Mouse (Mus musculus): ENCODE measurements around the gene Nhs. TPM values are rescaled to one million over a fixed set of nuclear protein-coding genes. Genes with fewer than 3 reads are reported as not detected.

Nhs gene
- polyA plus RNA-seq (2012; rRNA removed): 1.4 and 1.8 TPM in 2 replicates

- no peak; the same call in 1 of the 2 replicates for TF ChIP-seq CTCF (IDR thresholded peaks at IDR 0.05; ENCODE audit: borderline replicate concordance, insufficient read depth, low read depth, low read length)
- TF ChIP-seq POLR2A (IDR thresholded peaks at IDR 0.05; ENCODE audit: borderline replicate concordance, insufficient read depth, low read length): no peak
- Histone ChIP-seq H3K27me3 (ENCODE audit: control insufficient read depth, insufficient read depth, low read length) (no peaks in the 10 kb centered on the region), H3K27ac (ENCODE audit: insufficient read depth, low read length) (no peak within 1 kb of the TSS), H3K4me3 (replicated peaks; ENCODE audit: insufficient read depth, low read depth, low read length) (peak within 1 kb of the TSS; percentile 54), H3K4me1 (ENCODE audit: control insufficient read depth, insufficient read depth, low read length) (no peaks in the 10 kb centered on the region)
- 4% methylated on average over 60 of the region's 61 CpGs for WGBS
- DNase-seq: peak; percentile 52 to 57
These were observed at the start of gene Nhs for GRCm38 (mm10) chrX:162159637-162160611. Gene Nhs (minus strand): TSS chrX:162159730.

GRCm38 (mm10) chrX:162206350-162206884 lies 46.9 kb upstream of the Nhs start:
- WGBS: 75% methylated on average over 2 of the region's 2 CpGs
- no peak for DNase-seq

DNA sequence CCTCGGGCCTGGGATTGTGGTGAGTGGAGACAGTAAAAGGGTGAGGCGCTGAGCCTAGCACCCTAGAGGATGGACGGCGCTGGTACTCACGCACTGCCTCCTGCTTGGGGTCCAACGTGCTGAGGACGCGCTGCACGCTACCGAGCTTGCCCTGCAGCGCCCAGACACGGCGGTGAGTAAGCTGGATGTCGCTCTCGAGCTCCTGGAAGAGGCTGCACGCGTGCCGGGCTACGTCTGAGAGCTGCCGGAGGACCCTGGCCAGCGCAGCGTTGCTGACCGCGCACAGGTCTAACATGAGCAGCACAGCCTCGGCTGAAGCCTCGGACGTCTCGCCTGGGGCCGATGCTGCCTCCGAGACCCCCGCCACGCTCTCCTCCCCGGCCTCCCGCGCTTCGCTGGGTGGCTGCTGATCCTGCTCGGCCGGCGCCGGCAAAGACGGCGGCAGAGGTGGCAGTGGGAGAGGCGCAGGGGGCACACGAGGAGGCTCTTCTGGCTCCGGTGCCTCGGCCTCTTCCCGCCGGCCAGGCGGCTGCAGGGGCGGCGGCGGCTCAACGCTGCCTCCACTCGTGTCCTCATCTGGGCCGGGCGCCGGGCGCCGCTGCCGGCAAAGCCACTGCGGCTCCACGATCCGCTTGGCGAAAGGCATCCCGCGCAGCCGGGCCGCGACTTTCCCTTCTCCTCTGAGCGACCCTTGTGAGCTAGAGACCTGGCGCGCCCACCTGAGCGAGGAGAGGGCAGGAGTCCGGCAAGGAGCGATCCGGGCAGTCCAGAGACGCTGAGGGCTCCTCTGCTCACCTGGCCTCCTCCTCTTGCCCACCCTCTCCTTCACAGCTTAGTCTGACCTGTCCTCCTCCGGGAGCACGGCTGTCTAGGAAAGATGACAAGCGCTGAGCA lies 540 bp downstream of the Nhs start:
- no peaks in the 10 kb centered on the region for H3K4me1 ChIP-seq (ENCODE audit: control insufficient read depth, insufficient read depth, low read length)
- TF ChIP-seq CTCF (IDR thresholded peaks at IDR 0.05; ENCODE audit: borderline replicate concordance, insufficient read depth, low read depth, low read length) (no peak), POLR2A (IDR thresholded peaks at IDR 0.05; ENCODE audit: borderline replicate concordance, insufficient read depth, low read length) (no peak)
- no peak overlapping the region for H3K27ac ChIP-seq (ENCODE audit: insufficient read depth, low read length)
- WGBS: 5% methylated on average over 74 of the region's 80 CpGs
- peak; percentile 12 to 40 for DNase-seq
- peak overlapping the region; percentile 54 for H3K4me3 ChIP-seq (replicated peaks; ENCODE audit: insufficient read depth, low read depth, low read length)
- no peaks in the 10 kb centered on the region for H3K27me3 ChIP-seq (ENCODE audit: control insufficient read depth, insufficient read depth, low read length)

More at GRCm38 (mm10) chrX:162206350-162206884, 46.9 kb upstream of the Nhs start:
- no peaks in the 10 kb centered on the region for H3K27me3 ChIP-seq (ENCODE audit: control insufficient read depth, insufficient read depth, low read length)
- no peaks in the 10 kb centered on the region for H3K4me1 ChIP-seq (ENCODE audit: control insufficient read depth, insufficient read depth, low read length)
- no peak for TF ChIP-seq CTCF (IDR thresholded peaks at IDR 0.05; ENCODE audit: borderline replicate concordance, insufficient read depth, low read depth, low read length)
- no peak for TF ChIP-seq POLR2A (IDR thresholded peaks at IDR 0.05; ENCODE audit: borderline replicate concordance, insufficient read depth, low read length)
- H3K4me3 ChIP-seq (replicated peaks; ENCODE audit: insufficient read depth, low read depth, low read length): no peak overlapping the region
- H3K27ac ChIP-seq (ENCODE audit: insufficient read depth, low read length): no peak overlapping the region

DNA sequence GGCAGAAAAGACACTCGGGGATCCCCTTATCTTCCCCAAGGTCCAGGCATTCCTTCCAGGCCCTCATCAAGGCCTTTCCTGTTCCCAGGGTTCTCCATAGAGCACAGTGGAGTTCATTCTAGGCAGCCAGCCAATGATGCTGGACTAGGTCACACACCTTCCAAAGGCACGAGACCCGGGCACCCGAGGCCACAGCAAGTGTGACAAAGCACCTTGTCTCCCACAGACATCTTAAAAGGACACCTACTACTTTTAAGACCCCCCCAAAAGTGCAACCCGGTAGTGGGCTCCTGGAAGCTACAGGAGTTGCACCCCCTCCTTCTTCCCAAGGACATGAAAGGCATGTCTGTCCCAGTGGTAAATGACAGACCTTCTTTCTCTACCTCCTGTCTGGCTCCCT lies 1.4 kb downstream of the Nhs start:
- TF ChIP-seq CTCF (IDR thresholded peaks at IDR 0.05; ENCODE audit: borderline replicate concordance, insufficient read depth, low read depth, low read length) (no peak), POLR2A (IDR thresholded peaks at IDR 0.05; ENCODE audit: borderline replicate concordance, insufficient read depth, low read length) (no peak)
- peak in 1 of 2 experiments; percentile 7 for DNase-seq
- 25% methylated on average over 5 of the region's 5 CpGs for WGBS

DNA sequence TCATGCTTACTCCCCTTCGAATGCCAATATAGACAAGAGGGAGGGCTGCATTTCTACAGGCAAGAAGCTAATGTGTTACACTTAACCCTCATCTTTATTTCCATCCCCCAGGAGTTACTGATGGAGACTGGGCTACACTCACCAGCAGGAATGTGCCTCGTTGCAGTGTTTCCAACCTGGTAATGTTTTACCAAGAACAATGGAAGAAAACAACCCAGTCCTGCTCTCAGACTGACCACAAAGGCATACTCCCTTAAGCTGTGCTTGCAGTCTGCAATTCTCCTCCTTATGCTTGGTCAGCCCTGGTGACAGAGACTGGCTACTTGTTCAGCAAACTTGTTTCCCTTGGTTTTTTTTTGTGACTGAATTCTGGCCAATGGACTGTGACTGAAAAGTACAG lies 21.7 kb downstream of the Nhs start:
- Histone ChIP-seq H3K4me3 (replicated peaks; ENCODE audit: insufficient read depth, low read depth, low read length) (no peak overlapping the region), H3K4me1 (ENCODE audit: control insufficient read depth, insufficient read depth, low read length) (no peaks in the 10 kb centered on the region), H3K27ac (ENCODE audit: insufficient read depth, low read length) (no peak overlapping the region), H3K27me3 (ENCODE audit: control insufficient read depth, insufficient read depth, low read length) (no peaks in the 10 kb centered on the region)
- 37% methylated on average over 2 of the region's 2 CpGs for WGBS
- DNase-seq: no peak
- no peak for TF ChIP-seq POLR2A (IDR thresholded peaks at IDR 0.05; ENCODE audit: borderline replicate concordance, insufficient read depth, low read length)
- no peak for TF ChIP-seq CTCF (IDR thresholded peaks at IDR 0.05; ENCODE audit: borderline replicate concordance, insufficient read depth, low read depth, low read length)

More for the DNA sequence above, 1.4 kb downstream of the Nhs start:
- Histone ChIP-seq H3K27ac (ENCODE audit: insufficient read depth, low read length) (no peak overlapping the region), H3K27me3 (ENCODE audit: control insufficient read depth, insufficient read depth, low read length) (no peaks in the 10 kb centered on the region), H3K4me3 (replicated peaks; ENCODE audit: insufficient read depth, low read depth, low read length) (peak overlapping the region; percentile 54), H3K4me1 (ENCODE audit: control insufficient read depth, insufficient read depth, low read length) (no peaks in the 10 kb centered on the region)

GRCm38 (mm10) chrX:162113257-162113656 lies 46.3 kb downstream of the Nhs start:
- H3K4me3 ChIP-seq (replicated peaks; ENCODE audit: insufficient read depth, low read depth, low read length): no peak overlapping the region
- no peak for TF ChIP-seq POLR2A (IDR thresholded peaks at IDR 0.05; ENCODE audit: borderline replicate concordance, insufficient read depth, low read length)
- no peak for TF ChIP-seq CTCF (IDR thresholded peaks at IDR 0.05; ENCODE audit: borderline replicate concordance, insufficient read depth, low read depth, low read length)
- H3K4me1 ChIP-seq (ENCODE audit: control insufficient read depth, insufficient read depth, low read length): no peaks in the 10 kb centered on the region
- H3K27me3 ChIP-seq (ENCODE audit: control insufficient read depth, insufficient read depth, low read length): no peaks in the 10 kb centered on the region
- WGBS: 28% methylated on average over 5 of the region's 5 CpGs
- DNase-seq: no peak
- H3K27ac ChIP-seq (ENCODE audit: insufficient read depth, low read length): no peak overlapping the region

DNA sequence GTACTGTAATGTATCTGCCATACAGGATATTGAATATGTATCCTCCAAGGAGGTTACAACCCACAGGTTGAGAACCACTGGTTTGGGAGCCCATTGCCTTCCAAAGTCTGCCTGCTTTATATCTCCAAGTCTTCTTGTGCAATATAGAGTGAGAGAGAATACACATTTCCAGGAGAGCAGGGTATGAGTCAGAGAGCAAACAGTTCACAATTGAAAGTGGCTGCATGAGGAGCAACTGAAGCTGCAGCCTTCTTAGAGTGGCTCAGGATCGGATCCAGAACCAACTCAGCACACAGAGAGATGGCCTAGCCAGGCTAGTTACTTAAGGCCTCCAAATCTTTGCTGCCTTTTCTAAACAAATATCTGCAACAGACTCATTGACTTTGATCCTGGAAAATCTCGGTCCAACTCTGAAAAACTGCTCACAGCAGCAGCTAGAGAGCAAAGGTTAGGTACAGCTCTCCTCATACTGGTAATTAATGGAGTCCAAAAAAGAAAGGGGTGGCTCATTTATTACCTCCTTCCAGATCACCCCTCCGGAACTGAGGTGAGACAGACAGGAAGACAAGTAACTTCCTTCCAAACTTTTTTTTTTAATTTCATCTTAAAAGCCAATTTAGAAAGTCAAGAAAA lies 56.6 kb downstream of the Nhs start:
- H3K4me1 ChIP-seq (ENCODE audit: control insufficient read depth, insufficient read depth, low read length): no peaks in the 10 kb centered on the region
- no peak overlapping the region for H3K27ac ChIP-seq (ENCODE audit: insufficient read depth, low read length)
- no peak overlapping the region for H3K4me3 ChIP-seq (replicated peaks; ENCODE audit: insufficient read depth, low read depth, low read length)
- DNase-seq: no peak
- 73% methylated on average over 3 of the region's 3 CpGs for WGBS
- no peak for TF ChIP-seq POLR2A (IDR thresholded peaks at IDR 0.05; ENCODE audit: borderline replicate concordance, insufficient read depth, low read length)
- TF ChIP-seq CTCF (IDR thresholded peaks at IDR 0.05; ENCODE audit: borderline replicate concordance, insufficient read depth, low read depth, low read length): no peak
- no peaks in the 10 kb centered on the region for H3K27me3 ChIP-seq (ENCODE audit: control insufficient read depth, insufficient read depth, low read length)

All from cerebellum, adult 2 months (tissue).